Mouse (Mus musculus) urinary bladder, postnatal 10 days (tissue): ENCODE data around the gene Bend7.

Experiments
- DNase-seq: peaks from one replicate; pipeline ENCODE4 v3.0.0; 2022; ENCODE audit warnings: low spot score

Bend7 gene

GRCm38 (mm10) chr2:4782809-4783641 lies 65.4 kb downstream of the Bend7 start:
- DNase-seq, result no peak

DNA sequence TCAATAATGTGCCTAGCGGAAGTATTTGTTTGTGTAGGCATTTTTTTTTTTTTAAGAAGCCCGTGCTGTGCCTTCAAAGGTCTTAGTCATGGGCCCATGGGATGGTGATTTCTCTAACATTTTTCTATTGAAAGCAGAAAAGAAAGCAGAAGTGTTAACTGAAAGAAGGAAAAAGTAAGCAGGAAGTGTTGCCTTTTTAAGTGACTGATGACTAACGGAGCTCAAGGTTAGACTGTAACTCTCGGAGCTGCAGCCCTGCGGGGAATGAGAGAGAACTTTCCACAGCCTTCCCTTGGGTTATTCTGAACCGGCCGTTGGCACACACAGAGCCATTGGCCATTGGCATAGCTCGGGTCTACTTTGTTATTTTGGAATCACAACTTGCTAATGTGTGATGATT lies 66.4 kb downstream of the Bend7 start:
- DNase-seq, result no peak

DNA sequence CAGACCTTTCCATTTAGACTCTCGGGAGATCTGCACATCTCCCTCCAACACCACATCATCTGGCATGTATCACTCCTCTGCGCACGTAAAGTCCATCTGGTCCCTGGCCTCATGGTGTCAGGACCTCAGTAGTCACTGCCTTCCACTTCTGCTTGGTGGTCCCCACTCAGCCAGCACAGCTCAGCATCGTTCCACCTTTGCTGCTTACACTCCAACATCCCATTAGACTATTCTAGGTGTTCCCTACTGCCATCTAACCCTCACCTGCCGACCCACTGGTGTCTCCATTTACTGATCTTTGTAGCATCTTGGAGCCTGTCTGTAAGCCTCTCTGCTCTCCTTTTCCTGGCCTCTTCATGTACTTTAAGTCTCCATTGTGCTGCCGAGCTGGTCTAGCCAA lies 67.4 kb downstream of the Bend7 start:
- no peak for DNase-seq

DNA sequence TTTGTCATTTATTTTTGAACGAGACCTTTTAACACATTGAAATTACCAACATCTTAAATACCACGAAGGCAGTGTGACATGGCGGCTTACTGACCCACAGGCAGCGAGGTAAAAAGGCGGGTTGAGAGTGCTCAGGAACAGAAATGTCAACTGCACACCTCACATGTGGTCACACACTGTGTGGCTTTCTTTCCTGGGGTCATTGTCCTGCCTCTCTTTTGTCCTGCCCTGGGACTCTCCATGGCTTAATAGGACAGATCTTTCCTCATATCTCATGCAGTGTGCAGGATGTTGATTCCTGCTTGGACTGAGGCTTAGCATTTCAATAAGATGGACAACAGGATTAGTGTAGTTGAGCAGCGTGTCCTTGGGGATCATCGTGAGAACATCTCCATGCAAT lies 69.6 kb downstream of the Bend7 start:
- no peak for DNase-seq

- DNase-seq, result no peak
Observed at GRCm38 (mm10) chr2:4791646-4792045, 74.0 kb downstream of the Bend7 start.

DNA sequence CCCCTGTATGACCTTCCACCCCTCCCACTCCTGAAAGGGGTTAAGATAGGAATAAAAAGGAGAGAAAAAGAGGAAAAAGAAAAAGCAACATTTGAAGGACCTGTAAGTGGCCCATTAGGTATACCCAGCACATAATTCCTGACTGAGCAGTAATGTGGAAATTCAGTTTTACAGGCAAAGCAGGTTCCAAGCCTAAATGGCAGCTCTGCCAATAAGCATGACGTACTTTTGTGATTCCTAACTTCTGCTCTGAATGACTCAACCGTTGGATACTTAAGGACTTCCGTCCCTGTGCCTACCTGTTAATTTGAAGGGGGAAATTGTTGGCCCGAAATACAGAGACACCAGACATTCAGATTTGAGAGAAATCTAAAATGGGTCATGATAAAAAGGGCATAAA lies 74.9 kb downstream of the Bend7 start:
- DNase-seq, result no peak

DNA sequence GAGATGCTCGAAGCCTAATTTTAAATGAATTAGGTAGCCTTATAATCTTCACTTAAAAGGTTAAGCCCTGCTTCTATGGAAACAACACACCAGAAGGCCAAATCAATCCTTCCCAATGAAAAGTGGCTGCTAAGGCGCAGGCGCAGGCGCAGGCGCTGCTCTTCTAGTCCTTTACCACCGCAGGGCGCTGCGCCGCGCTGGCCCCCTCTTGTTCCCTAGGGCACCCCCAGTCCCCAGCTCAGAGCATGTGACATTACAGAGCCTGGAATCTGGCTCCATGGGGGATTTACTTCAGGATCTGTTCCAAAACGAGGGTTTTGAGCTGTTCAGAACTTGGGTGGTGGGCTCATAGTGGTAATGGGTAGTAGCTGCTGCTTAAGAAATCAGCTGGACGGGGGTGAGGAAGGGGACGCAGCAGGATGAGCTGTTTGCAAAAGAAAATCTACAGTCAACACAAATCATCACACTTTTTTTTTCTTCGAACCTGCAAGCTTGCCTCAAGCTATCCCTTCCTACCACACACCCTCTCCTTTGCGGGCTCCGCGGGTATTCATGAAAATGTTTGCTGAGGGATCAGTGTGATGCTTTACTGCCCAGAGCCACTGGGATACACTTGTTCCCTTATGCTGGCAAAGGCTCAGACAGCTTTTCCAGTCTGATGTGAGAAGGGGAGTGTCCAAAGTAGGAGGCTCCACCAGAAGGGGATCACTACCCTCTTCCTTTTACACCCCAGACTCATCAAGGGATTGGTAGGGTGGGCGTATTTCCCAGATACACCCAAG lies 85.0 kb downstream of the Bend7 start:
- no peak for DNase-seq

- DNase-seq, result no peak
Observed at GRCm38 (mm10) chr2:4816308-4816707, 98.7 kb downstream of the Bend7 start.

DNA sequence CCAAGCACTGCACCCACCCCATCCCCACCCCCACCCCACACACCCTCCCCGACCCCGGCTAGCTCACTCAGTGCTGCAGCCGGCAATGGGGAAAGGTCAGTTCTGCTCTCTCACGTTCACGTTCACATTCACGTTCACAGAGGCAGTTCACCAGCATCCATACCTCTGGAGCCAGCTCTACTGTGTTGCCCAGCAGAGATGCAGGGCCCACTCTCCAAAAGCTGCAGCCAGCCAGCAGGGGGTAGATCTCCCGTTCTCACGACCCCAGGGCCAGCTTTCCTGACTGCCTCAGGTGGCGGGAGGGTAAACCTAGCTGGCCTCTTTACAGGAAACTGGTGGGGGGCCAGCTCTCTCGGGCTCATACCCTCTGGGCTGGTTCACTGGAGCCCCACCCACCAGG lies 100.0 kb downstream of the Bend7 start:
- no peak for DNase-seq

DNA sequence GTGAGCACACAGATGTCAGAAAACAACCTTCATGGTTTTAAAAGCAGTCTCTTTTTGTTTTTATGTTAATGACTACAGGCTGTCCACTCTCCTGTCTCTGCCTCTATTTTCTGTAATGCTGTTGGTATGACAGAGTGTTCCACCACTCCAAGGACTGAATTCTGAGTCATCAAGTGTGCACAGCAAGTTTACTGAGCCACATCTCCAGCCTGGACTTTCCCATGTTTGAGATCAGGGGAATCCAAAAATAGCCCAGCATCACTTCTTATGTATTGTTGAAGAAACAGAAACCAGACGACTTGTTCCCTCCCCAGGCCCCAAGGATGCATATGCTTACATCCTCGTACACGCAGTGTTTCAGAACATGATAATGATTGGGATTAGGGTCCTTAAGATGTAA lies 102.6 kb downstream of the Bend7 start:
- no peak for DNase-seq

DNA sequence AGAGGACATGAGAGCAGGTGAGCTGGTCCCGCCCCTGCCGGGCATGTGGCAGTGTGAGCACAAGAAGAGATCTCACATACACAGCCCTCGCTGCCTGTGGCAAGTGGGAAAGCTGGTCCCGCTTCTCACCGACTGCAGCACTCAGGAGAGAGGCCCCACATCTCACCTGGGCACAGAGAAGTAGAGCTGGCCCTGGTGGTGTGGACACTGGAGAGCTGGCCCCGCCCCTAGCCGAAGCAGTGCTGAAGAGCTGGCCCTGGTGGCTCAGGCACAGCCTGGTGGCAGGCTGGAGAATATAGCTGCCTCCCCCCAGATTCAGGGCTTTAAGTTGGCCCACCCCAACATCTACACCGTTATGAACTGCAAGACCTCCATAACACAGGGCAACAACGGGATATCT lies 106.4 kb downstream of the Bend7 start:
- no peak for DNase-seq

- DNase-seq, result no peak
Observed at GRCm38 (mm10) chr2:4828032-4828431, 110.4 kb downstream of the Bend7 start.

- DNase-seq, result no peak
Observed at GRCm38 (mm10) chr2:4828446-4828997, 110.9 kb downstream of the Bend7 start.

- no peak for DNase-seq
Observed at GRCm38 (mm10) chr2:4829007-4829406, 111.4 kb downstream of the Bend7 start.

- no peak for DNase-seq
Observed at GRCm38 (mm10) chr2:4829489-4830065, 111.9 kb downstream of the Bend7 start.

DNA sequence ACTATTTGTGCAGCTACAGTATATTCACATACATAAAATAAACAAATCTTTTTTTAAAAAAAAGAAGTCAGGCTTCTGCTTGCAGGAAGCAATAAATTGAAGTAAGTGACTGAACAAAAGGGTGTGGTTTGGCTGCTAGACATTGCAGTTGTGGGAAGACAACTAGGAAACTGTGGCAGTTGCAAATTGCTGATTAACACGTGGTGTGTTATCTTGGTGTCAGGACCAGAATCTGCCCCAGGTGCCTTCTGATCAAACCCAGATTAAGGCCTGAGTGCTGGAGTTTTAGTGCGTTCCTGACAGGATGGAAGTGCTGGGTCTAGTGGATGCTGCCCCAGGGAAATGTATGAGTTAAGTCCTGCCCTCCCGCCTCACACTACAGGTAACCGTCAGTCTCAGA lies 113.9 kb downstream of the Bend7 start:
- no peak for DNase-seq

DNA sequence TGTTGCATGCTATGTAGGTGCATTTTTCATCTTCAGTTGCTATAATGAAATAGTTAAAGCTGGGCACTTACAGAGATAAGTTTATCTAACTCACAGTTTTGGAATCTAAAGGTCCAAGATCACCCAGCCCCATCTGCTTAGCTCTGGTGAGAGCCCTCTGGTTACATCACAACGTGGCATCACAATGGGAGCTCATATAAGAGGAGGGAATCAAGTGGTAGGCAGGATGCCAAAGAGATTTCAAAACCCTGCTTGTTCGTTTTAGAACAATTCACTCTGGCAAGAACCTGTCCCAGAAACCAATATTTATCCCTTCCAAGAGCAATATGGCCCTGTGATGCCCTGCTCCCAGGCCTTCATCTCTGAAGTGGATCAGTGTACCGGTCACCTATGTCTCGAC lies 114.5 kb downstream of the Bend7 start:
- DNase-seq, result no peak

GRCm38 (mm10) chr2:4849449-4849848 lies 131.8 kb downstream of the Bend7 start:
- DNase-seq, result no peak
